Mouse (Mus musculus) heart, postnatal 0 days (tissue): Measurements from ENCODE around the gene Lrrk1. TPM values are rescaled to one million over a fixed set of nuclear protein-coding genes. Genes with fewer than 3 reads are reported as not detected.

Source experiments
- ATAC-seq: fragments of 200-750 bp; cut with Nextera tagmentation; 2 replicates; pipeline ENCODE4 v1.8.0; 2017; ENCODE audit warnings: low read depth, moderate number of reproducible peaks, moderate library complexity; ENCODE audit not compliant: insufficient read depth
- DNase-seq: peaks from one replicate; pipeline ENCODE4 v3.0.0-alpha.2; 2016; ENCODE audit warnings: low spot score
- H3K27ac ChIP-seq: fragments of 300-500 bp; sonication (generic); 2 replicates; pipeline ENCODE4 v1.5.1; 2014; ENCODE audit warnings: low read depth, mild to moderate bottlenecking
- H3K27me3 ChIP-seq: fragments of 300-500 bp; sonication (generic); 2 replicates; pipeline ENCODE4 v1.6.1; 2014; ENCODE audit warnings: low read length, mixed read lengths; ENCODE audit not compliant: control insufficient read depth, insufficient read depth
- H3K36me3 ChIP-seq: fragments of 300-500 bp; sonication (generic); replicated peaks from 2 replicates; pipeline ENCODE4 v1.6.1; 2014; ENCODE audit warnings: low read length, mixed read lengths; ENCODE audit not compliant: control insufficient read depth, insufficient read depth
- H3K4me1 ChIP-seq: fragments of 300-500 bp; sonication (generic); 2 replicates; pipeline ENCODE4 v1.6.1; 2014; ENCODE audit warnings: antibody characterized with exemption; ENCODE audit not compliant: control insufficient read depth, insufficient read depth
- H3K4me2 ChIP-seq: fragments of 300-500 bp; sonication (generic); 2 replicates; pipeline ENCODE4 v1.6.1; 2014; ENCODE audit warnings: low read depth, mild to moderate bottlenecking, low read length, moderate library complexity
- H3K4me3 ChIP-seq: fragments of 300-500 bp; sonication (generic); 2 replicates; pipeline ENCODE4 v1.5.1; 2014; ENCODE audit warnings: low read depth, low read length
- H3K9ac ChIP-seq: fragments of 300-500 bp; sonication (generic); replicated peaks from 2 replicates; pipeline ENCODE4 v1.6.1; 2014; ENCODE audit warnings: low read depth, low read length, mixed read lengths
- H3K9me3 ChIP-seq: fragments of 300-500 bp; sonication (generic); replicated peaks from 2 replicates; pipeline ENCODE4 v1.6.1; 2016; ENCODE audit warnings: low read length; ENCODE audit not compliant: control insufficient read depth
- CTCF ChIP-seq: IDR thresholded peaks from 2 replicates; pipeline ENCODE4 v1.5.1; 2016; ENCODE audit warnings: antibody characterized with exemption, control low read depth, low read depth
- EP300 ChIP-seq: IDR thresholded peaks from 2 replicates; pipeline ENCODE4 v1.6.1; 2016; ENCODE audit warnings: antibody characterized with exemption, low read depth
- WGBS: fragments of 180-500 bp; shearing (Covaris S2); extraction: QIAGEN DNeasy Blood & Tissue Kit; methylation state at CpG from one replicate; pipeline ENCODE4 v1.1.7; 2014; 5-methylcytosine and 5-hydroxymethylcytosine counted together
- polyA plus RNA-seq: library from polyadenylated mRNA; unstranded; fragments of >200 nt; fragmentation: Nextera tagmentation; extraction: Ambion mirVana; gene quantifications from 2 replicates; pipeline ENCODE4 v1.2.1, GENCODE M21; 2015
- total RNA-seq: library from RNA; depleted of rRNA; stranded (reverse); fragments of >200 nt; gene quantifications from 2 replicates; pipeline ENCODE4 v1.2.3, GENCODE M21; 2014; ENCODE audit warnings: low replicate concordance

Lrrk1 gene
- total and polyA plus RNA-seq, 2 experiments from 2014 or later = 4.1 to 10.3 TPM

GRCm38 (mm10) chr7:66385826-66386225 lies 2.3 kb downstream of the Lrrk1 start:
- H3K36me3 ChIP-seq = no peaks in the 10 kb centered on the region
- peaks cover 4% of the 10 kb centered on the region; the same call in 1 of the 2 replicates for H3K4me1 ChIP-seq
- H3K9me3 ChIP-seq = no peaks in the 10 kb centered on the region

GRCm38 (mm10) chr7:66384891-66385290 lies 3.3 kb downstream of the Lrrk1 start:
- ATAC-seq (no peak), DNase-seq (no peak)
- H3K4me3 ChIP-seq = no peak overlapping the region
- TF ChIP-seq EP300 (no peak), CTCF (no peak)
- no peaks in the 10 kb centered on the region for H3K27me3 ChIP-seq
- no peak overlapping the region for H3K27ac ChIP-seq
- 0 out of 2 replicates have a peak, but pooled peaks cover 7% of the 10 kb centered on the region for H3K36me3 ChIP-seq
- no peak overlapping the region for H3K4me2 ChIP-seq
- H3K9ac ChIP-seq = no peak overlapping the region
- H3K4me1 ChIP-seq = peaks cover 4% of the 10 kb centered on the region; the same call in 1 of the 2 replicates
- 87% methylated on average over 8 of the region's 8 CpGs for WGBS
- H3K9me3 ChIP-seq = no peaks in the 10 kb centered on the region

More at GRCm38 (mm10) chr7:66385826-66386225, 2.3 kb downstream of the Lrrk1 start:
- no peak for DNase-seq
- no peaks in the 10 kb centered on the region for H3K27me3 ChIP-seq
- no peak for ATAC-seq
- no peak overlapping the region for H3K4me2 ChIP-seq
- WGBS = 94% methylated on average over 12 of the region's 12 CpGs
- no peak overlapping the region for H3K9ac ChIP-seq
- H3K27ac ChIP-seq = no peak overlapping the region
- TF ChIP-seq CTCF (no peak), EP300 (no peak)
- H3K4me3 ChIP-seq = no peak overlapping the region

GRCm38 (mm10) chr7:66384213-66384612 lies 3.9 kb downstream of the Lrrk1 start:
- Histone ChIP-seq H3K27ac (peak overlapping the region; percentile 40), H3K4me1 (peaks cover 4% of the 10 kb centered on the region; the same call in 1 of the 2 replicates), H3K4me2 (0 out of 2 replicates have a peak overlapping the region, but pooled peaks have one; percentile 23)

GRCm38 (mm10) chr7:66376560-66376959 lies 11.6 kb downstream of the Lrrk1 start:
- no peak overlapping the region for H3K27ac ChIP-seq
- no peak for ATAC-seq

More at GRCm38 (mm10) chr7:66384213-66384612, 3.9 kb downstream of the Lrrk1 start:
- no peaks in the 10 kb centered on the region for H3K27me3 ChIP-seq
- no peak overlapping the region for H3K4me3 ChIP-seq
- H3K9ac ChIP-seq = no peak overlapping the region
- DNase-seq (peak; percentile 50), ATAC-seq (peak; percentile 38; the same call in 1 of the 2 replicates)
- WGBS = 59% methylated on average over 5 of the region's 5 CpGs
- 0 out of 2 replicates have a peak, but pooled peaks cover 7% of the 10 kb centered on the region for H3K36me3 ChIP-seq
- no peaks in the 10 kb centered on the region for H3K9me3 ChIP-seq
- TF ChIP-seq CTCF = no peak
- TF ChIP-seq EP300 = no peak

GRCm38 (mm10) chr7:66375736-66376135 lies 12.4 kb downstream of the Lrrk1 start:
- TF ChIP-seq EP300 (no peak), CTCF (no peak)
- H3K9ac ChIP-seq = no peak overlapping the region
- WGBS = 84% methylated on average over 4 of the region's 4 CpGs
- no peaks in the 10 kb centered on the region for H3K4me1 ChIP-seq
- no peak overlapping the region for H3K27ac ChIP-seq
- H3K36me3 ChIP-seq = 0 out of 2 replicates have a peak, but pooled peaks cover 7% of the 10 kb centered on the region
- H3K4me2 ChIP-seq = no peak overlapping the region
- no peaks in the 10 kb centered on the region for H3K27me3 ChIP-seq
- ATAC-seq (no peak), DNase-seq (no peak)
- no peak overlapping the region for H3K4me3 ChIP-seq
- H3K9me3 ChIP-seq = no peaks in the 10 kb centered on the region

More at GRCm38 (mm10) chr7:66376560-66376959, 11.6 kb downstream of the Lrrk1 start:
- 74% methylated on average over 10 of the region's 10 CpGs for WGBS
- H3K27me3 ChIP-seq = no peaks in the 10 kb centered on the region
- no peak overlapping the region for H3K4me2 ChIP-seq
- H3K4me3 ChIP-seq = no peak overlapping the region
- H3K4me1 ChIP-seq = no peaks in the 10 kb centered on the region
- TF ChIP-seq CTCF = no peak
- TF ChIP-seq EP300 = no peak
- no peaks in the 10 kb centered on the region for H3K9me3 ChIP-seq
- H3K36me3 ChIP-seq = 0 out of 2 replicates have a peak, but pooled peaks cover 7% of the 10 kb centered on the region
- H3K9ac ChIP-seq = no peak overlapping the region
- no peak for DNase-seq

GRCm38 (mm10) chr7:66373391-66373790 lies 14.8 kb downstream of the Lrrk1 start:
- Histone ChIP-seq H3K36me3 (no peaks in the 10 kb centered on the region), H3K27me3 (no peaks in the 10 kb centered on the region), H3K9me3 (no peaks in the 10 kb centered on the region), H3K27ac (no peak overlapping the region), H3K4me2 (no peak overlapping the region), H3K4me1 (no peaks in the 10 kb centered on the region), H3K9ac (no peak overlapping the region), H3K4me3 (no peak overlapping the region)
- ATAC-seq (no peak), DNase-seq (no peak)
- TF ChIP-seq EP300 (no peak), CTCF (no peak)
- 84% methylated on average over 3 of the region's 3 CpGs for WGBS
